Mouse (Mus musculus) kidney, adult 9 months (tissue): ENCODE data around the gene Dedd.
A peak's percentile ranks its signal among the peaks of the same experiment; 100 is the strongest.
"Not testable (repeated sequence)": the region's sequence is repeated elsewhere in the genome, so short reads cannot be mapped to it uniquely, and the experiment has no call there.

ENCODE experiments used
- DNase-seq: peaks from one replicate; pipeline ENCODE4 v3.0.0; 2022

Dedd gene

GRCm38 (mm10) chr1:171328839-171329432 lies at the start of gene Dedd:
Dedd (plus strand) TSS chr1:171329145.
- peak; percentile 96 for DNase-seq

- no peak for DNase-seq
Observed at GRCm38 (mm10) chr1:171279721-171280120, 49.2 kb upstream of the Dedd start.

GRCm38 (mm10) chr1:171280250-171280915 lies 48.6 kb upstream of the Dedd start:
- DNase-seq: peak; percentile 71

GRCm38 (mm10) chr1:171280916-171281527 lies 47.9 kb upstream of the Dedd start, which contains the start of gene Ppox:
Ppox (minus strand) TSS chr1:171281186.
- DNase-seq: peak; percentile 98

GRCm38 (mm10) chr1:171281528-171281923 lies 47.4 kb upstream of the Dedd start:
- peak; percentile 85 for DNase-seq

- peak; percentile 20 for DNase-seq
Observed at GRCm38 (mm10) chr1:171282086-171282805, 46.7 kb upstream of the Dedd start.

- DNase-seq: peak; percentile 14
Observed at GRCm38 (mm10) chr1:171283188-171284160, 45.5 kb upstream of the Dedd start.

GRCm38 (mm10) chr1:171284491-171284890 lies 44.5 kb upstream of the Dedd start:
- peak; percentile 22 for DNase-seq

- DNase-seq: peak; percentile 10
Observed at GRCm38 (mm10) chr1:171285096-171285892, 43.7 kb upstream of the Dedd start.

GRCm38 (mm10) chr1:171286517-171286916 lies 42.4 kb upstream of the Dedd start:
- DNase-seq: peak; percentile 28

GRCm38 (mm10) chr1:171287136-171288081 lies 41.5 kb upstream of the Dedd start, which contains the start of gene Usp21:
Usp21 (minus strand) TSS chr1:171287991.
- peak; percentile 96 for DNase-seq

GRCm38 (mm10) chr1:171288328-171288727 lies 40.6 kb upstream of the Dedd start:
- peak; percentile 10 for DNase-seq

- peak; percentile 9 for DNase-seq
Observed at GRCm38 (mm10) chr1:171293351-171293750, 35.6 kb upstream of the Dedd start.

- DNase-seq: no peak
Observed at GRCm38 (mm10) chr1:171293906-171294297, 35.0 kb upstream of the Dedd start.

GRCm38 (mm10) chr1:171294298-171295062 lies 34.5 kb upstream of the Dedd start, which contains the start of gene Ufc1:
Ufc1 (minus strand) TSS chr1:171295024.
- DNase-seq: peak; percentile 92

- DNase-seq: no peak
Observed at GRCm38 (mm10) chr1:171295063-171295402, 33.9 kb upstream of the Dedd start.

GRCm38 (mm10) chr1:171298226-171298625 lies 30.7 kb upstream of the Dedd start:
- DNase-seq: no peak

GRCm38 (mm10) chr1:171306157-171306556 lies 22.8 kb upstream of the Dedd start:
- not testable (repeated sequence) for DNase-seq

GRCm38 (mm10) chr1:171309321-171309720 lies 19.6 kb upstream of the Dedd start:
- DNase-seq: no peak
